Mouse (Mus musculus): ENCODE measurements around the gene Cdh12. TPM values are rescaled to one million over a fixed set of nuclear protein-coding genes. Genes with fewer than 3 reads are reported as not detected.

Cdh12 gene
- total and polyA plus RNA-seq, 3 experiments: not detected

DNA sequence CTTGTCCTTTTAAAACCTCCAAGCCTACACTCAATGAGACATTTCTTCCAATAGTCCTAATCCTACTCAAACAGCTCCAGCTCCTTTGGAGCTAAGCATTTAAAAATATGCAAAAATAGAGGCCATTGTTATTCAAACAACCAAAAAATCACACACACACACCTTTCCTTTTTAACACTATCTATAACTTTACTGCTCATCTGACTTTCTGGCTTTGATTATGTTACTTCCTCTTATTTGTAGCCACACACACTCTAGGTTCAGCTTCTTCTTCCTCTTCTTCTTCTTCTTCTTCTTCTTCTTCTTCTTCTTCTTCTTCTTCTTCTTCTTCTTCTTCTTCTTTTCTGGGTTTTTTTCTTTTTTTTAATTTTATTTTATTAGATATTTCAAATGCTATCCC, 323.2 kb downstream of the Cdh12 start (continued):
- no peak for TF ChIP-seq JUND (IDR thresholded peaks at IDR 0.05; ENCODE audit: low read depth, low read length)

DNA sequence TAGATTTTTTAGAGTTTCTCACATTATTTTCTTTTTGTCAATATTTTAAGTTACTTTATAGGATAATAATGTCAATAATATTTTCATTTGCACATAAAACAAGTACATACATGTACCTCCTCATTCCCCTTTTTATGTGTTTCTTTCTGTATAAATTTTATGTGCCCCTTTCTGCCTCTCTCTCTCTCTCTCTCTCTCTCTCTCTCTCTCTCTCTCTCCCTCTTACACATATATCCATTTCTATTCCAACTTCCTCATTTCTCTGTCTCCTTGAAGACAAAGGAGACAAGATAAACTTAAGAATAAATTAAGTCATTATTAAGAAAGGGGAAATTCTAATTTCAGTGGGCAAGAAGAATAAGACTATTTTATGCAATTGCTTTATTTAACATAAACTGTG, 324.4 kb downstream of the Cdh12 start:
- Histone ChIP-seq H3K9me3 (replicated peaks; ENCODE audit: insufficient read depth, low read length) (no peaks in the 10 kb centered on the region), H3K4me3 (ENCODE audit: control insufficient read depth in 1 of 2, insufficient read depth in 1 of 2, low read depth in 2 of 2, low read length in 2 of 2) (no peak overlapping the region), H3K4me1 (ENCODE audit: control insufficient read depth in 1 of 2, insufficient read depth in 2 of 2, low read length in 2 of 2) (peaks cover 0 to 2% of the 10 kb centered on the region in 2 experiments; a peak in 1 of 4 replicates), H3K27me3 (ENCODE audit: control insufficient read depth in 1 of 2, insufficient read depth in 2 of 2, low read length in 2 of 2) (no peaks in the 10 kb centered on the region), H3K9ac (ENCODE audit: control insufficient read depth, low read depth, low read length, poor library complexity, severe bottlenecking) (no peak overlapping the region), H3K79me2 (ENCODE audit: control insufficient read depth, insufficient read depth, low read length, poor library complexity) (no peaks in the 10 kb centered on the region), H3K27ac (ENCODE audit: control insufficient read depth, low read depth, low read length) (no peak overlapping the region), H3K36me3 (ENCODE audit: control insufficient read depth in 1 of 2, insufficient read depth in 2 of 2, low read length in 2 of 2) (peaks cover 0 to 3% of the 10 kb centered on the region in 2 experiments; a peak in 1 of 4 replicates)
- TF ChIP-seq MAZ (IDR thresholded peaks at IDR 0.05; ENCODE audit: low read depth, low read length): no peak
- peak in 1 of 2 experiments; percentile 42; a peak in 1 of 4 replicates for TF ChIP-seq EP300 (IDR thresholded peaks at IDR 0.05; ENCODE audit: low read depth in 1 of 2, low read length in 2 of 2)
- TF ChIP-seq ZNF384 (IDR thresholded peaks at IDR 0.05; ENCODE audit: low read depth, low read length): no peak
- TF ChIP-seq ETS1 (IDR thresholded peaks at IDR 0.05; ENCODE audit: low read depth, low read length): peak; percentile 37; the same call in 1 of the 2 replicates
- TF ChIP-seq JUND (IDR thresholded peaks at IDR 0.05; ENCODE audit: low read depth, low read length): peak; percentile 91
- TF ChIP-seq KAT2A (conservative IDR thresholded peaks at IDR 0.05; ENCODE audit: low read depth, low read length): no peak
- TF ChIP-seq USF2 (IDR thresholded peaks at IDR 0.05; ENCODE audit: borderline replicate concordance in 1 of 2, insufficient read depth in 1 of 2, low read depth in 1 of 2, low read length in 2 of 2): no peak
- DNase-seq (ENCODE audit: low read depth, low spot score): peak; percentile 26

DNA sequence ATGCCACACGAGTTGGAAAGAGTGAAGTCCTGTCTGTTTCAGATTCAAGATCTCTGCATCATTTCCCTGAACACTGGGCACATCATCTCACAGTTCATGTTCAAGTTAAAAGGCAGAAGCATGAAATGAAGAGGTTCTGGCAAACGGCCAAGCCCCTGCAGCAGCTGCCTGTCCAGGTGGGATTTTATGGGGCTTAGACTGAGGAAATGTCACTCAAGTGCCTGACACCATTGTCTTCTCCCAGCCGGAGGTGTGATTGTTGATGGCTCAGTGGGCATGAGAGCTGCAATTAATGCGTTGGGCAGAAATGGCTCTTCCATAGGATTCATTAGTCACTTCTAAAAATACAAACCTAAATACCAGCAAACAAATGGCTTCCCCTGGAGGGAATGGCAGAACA, 347.9 kb downstream of the Cdh12 start:
- Histone ChIP-seq H3K4me3 (ENCODE audit: control insufficient read depth in 1 of 2, insufficient read depth in 1 of 2, low read depth in 2 of 2, low read length in 2 of 2) (no peak overlapping the region), H3K9me3 (replicated peaks; ENCODE audit: insufficient read depth, low read length) (no peaks in the 10 kb centered on the region), H3K4me1 (ENCODE audit: control insufficient read depth in 1 of 2, insufficient read depth in 2 of 2, low read length in 2 of 2) (no peaks in the 10 kb centered on the region), H3K36me3 (ENCODE audit: control insufficient read depth in 1 of 2, insufficient read depth in 2 of 2, low read length in 2 of 2) (no peaks in the 10 kb centered on the region), H3K79me2 (ENCODE audit: control insufficient read depth, insufficient read depth, low read length, poor library complexity) (no peaks in the 10 kb centered on the region), H3K27me3 (ENCODE audit: control insufficient read depth in 1 of 2, insufficient read depth in 2 of 2, low read length in 2 of 2) (no peaks in the 10 kb centered on the region), H3K27ac (ENCODE audit: control insufficient read depth, low read depth, low read length) (no peak overlapping the region), H3K9ac (ENCODE audit: control insufficient read depth, low read depth, low read length, poor library complexity, severe bottlenecking) (no peak overlapping the region)
- TF ChIP-seq JUND (IDR thresholded peaks at IDR 0.05; ENCODE audit: low read depth, low read length) (no peak), CHD1 (IDR thresholded peaks at IDR 0.05; ENCODE audit: low read depth, low read length) (no peak), CTCF (IDR thresholded peaks at IDR 0.05 in 2 of 3, conservative IDR thresholded peaks at IDR 0.05 in 1 of 3; ENCODE audit: control insufficient read depth in 1 of 3, insufficient read depth in 1 of 3, low read depth in 2 of 3, low read length in 3 of 3, poor library complexity in 1 of 3, severe bottlenecking in 1 of 3) (no peak), BHLHE40 (IDR thresholded peaks at IDR 0.05; ENCODE audit: borderline replicate concordance, low read depth, low read length) (no peak), EP300 (IDR thresholded peaks at IDR 0.05; ENCODE audit: low read depth in 1 of 2, low read length in 2 of 2) (no peak), NELFE (IDR thresholded peaks at IDR 0.05; ENCODE audit: low read depth, low read length) (no peak)
- DNase-seq (ENCODE audit: low read depth, low spot score): peak; percentile 8

DNA sequence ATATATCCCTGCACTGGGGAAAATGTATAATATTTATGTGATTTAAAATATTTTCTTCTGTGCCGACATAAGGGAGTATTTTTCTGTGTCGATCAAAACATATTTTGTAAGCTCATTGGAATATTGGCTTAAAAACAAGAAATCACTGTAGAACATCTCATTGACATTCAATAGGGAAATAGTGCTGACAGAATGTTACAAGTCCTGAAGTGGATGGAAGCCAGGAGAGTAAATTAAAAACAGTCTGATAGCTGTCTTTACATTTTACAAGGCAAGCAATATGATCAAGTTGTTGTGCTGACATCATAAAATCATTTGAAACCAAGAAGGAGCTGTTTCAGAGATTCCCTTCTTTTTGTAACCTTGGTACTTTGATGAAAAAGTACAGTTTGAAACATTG, 349.5 kb downstream of the Cdh12 start:
- H3K9ac ChIP-seq (ENCODE audit: control insufficient read depth, low read depth, low read length, poor library complexity, severe bottlenecking): no peak overlapping the region
- no peak overlapping the region for H3K27ac ChIP-seq (ENCODE audit: control insufficient read depth, low read depth, low read length)
- no peaks in the 10 kb centered on the region for H3K27me3 ChIP-seq (ENCODE audit: control insufficient read depth in 1 of 2, insufficient read depth in 2 of 2, low read length in 2 of 2)
- H3K4me3 ChIP-seq (ENCODE audit: control insufficient read depth in 1 of 2, insufficient read depth in 1 of 2, low read depth in 2 of 2, low read length in 2 of 2): no peak overlapping the region
- no peaks in the 10 kb centered on the region for H3K4me1 ChIP-seq (ENCODE audit: control insufficient read depth in 1 of 2, insufficient read depth in 2 of 2, low read length in 2 of 2)
- no peaks in the 10 kb centered on the region for H3K36me3 ChIP-seq (ENCODE audit: control insufficient read depth in 1 of 2, insufficient read depth in 2 of 2, low read length in 2 of 2)
- DNase-seq (ENCODE audit: low read depth, low spot score): no peak
- no peaks in the 10 kb centered on the region for H3K9me3 ChIP-seq (replicated peaks; ENCODE audit: insufficient read depth, low read length)
- H3K79me2 ChIP-seq (ENCODE audit: control insufficient read depth, insufficient read depth, low read length, poor library complexity): no peaks in the 10 kb centered on the region
- no peak for TF ChIP-seq SIN3A (IDR thresholded peaks at IDR 0.05; ENCODE audit: low read length)
- TF ChIP-seq USF2 (IDR thresholded peaks at IDR 0.05; ENCODE audit: borderline replicate concordance in 1 of 2, insufficient read depth in 1 of 2, low read depth in 1 of 2, low read length in 2 of 2): no peak
- TF ChIP-seq TBP (IDR thresholded peaks at IDR 0.05; ENCODE audit: low read depth, low read length): no peak
- TF ChIP-seq RAD21 (IDR thresholded peaks at IDR 0.05; ENCODE audit: low read depth, low read length): no peak
- TF ChIP-seq EP300 (IDR thresholded peaks at IDR 0.05; ENCODE audit: low read depth in 1 of 2, low read length in 2 of 2): no peak
- no peak for TF ChIP-seq KAT2A (conservative IDR thresholded peaks at IDR 0.05; ENCODE audit: low read depth, low read length)
- no peak for TF ChIP-seq ZC3H11A (IDR thresholded peaks at IDR 0.05; ENCODE audit: low read depth, low read length)
- no peak for TF ChIP-seq CHD1 (IDR thresholded peaks at IDR 0.05; ENCODE audit: low read depth, low read length)
- no peak for TF ChIP-seq CTCF (IDR thresholded peaks at IDR 0.05 in 2 of 3, conservative IDR thresholded peaks at IDR 0.05 in 1 of 3; ENCODE audit: control insufficient read depth in 1 of 3, insufficient read depth in 1 of 3, low read depth in 2 of 3, low read length in 3 of 3, poor library complexity in 1 of 3, severe bottlenecking in 1 of 3)
- TF ChIP-seq HCFC1 (IDR thresholded peaks at IDR 0.05; ENCODE audit: low read depth, low read length): no peak
- TF ChIP-seq TAL1 (IDR thresholded peaks at IDR 0.05; ENCODE audit: low read length): no peak
- no peak for TF ChIP-seq GABPA (IDR thresholded peaks at IDR 0.05; ENCODE audit: low read depth, low read length)
- no peak for TF ChIP-seq RCOR1 (IDR thresholded peaks at IDR 0.05; ENCODE audit: low read depth, low read length)
- TF ChIP-seq POLR2A (IDR thresholded peaks at IDR 0.05; ENCODE audit: control insufficient read depth in 1 of 2, insufficient read depth in 1 of 2, low read depth in 1 of 2, low read length in 2 of 2, poor library complexity in 1 of 2): no peak
- TF ChIP-seq NRF1 (IDR thresholded peaks at IDR 0.05; ENCODE audit: insufficient read depth, low read depth, low read length, poor library complexity, severe bottlenecking): no peak
- no peak for TF ChIP-seq ELF1 (IDR thresholded peaks at IDR 0.05; ENCODE audit: low read depth, low read length)

Measured in MEL (cell line).